Mouse (Mus musculus) left cerebral cortex, postnatal 36 days (tissue): ENCODE results near the gene Psma3. TPM values are rescaled to one million over a fixed set of nuclear protein-coding genes. Genes with fewer than 3 reads are reported as not detected.
"Not testable (repeated sequence)": the region's sequence is repeated elsewhere in the genome, so short reads cannot be mapped to it uniquely, and the experiment has no call there.

Experiments
- DNase-seq, 2 experiments: peaks; one replicate each; pipeline ENCODE4 v3.0.0; 2021 to 2022; ENCODE audit warnings: low spot score in 2 of 2, mixed read lengths in 1 of 2
- intact Hi-C: fragments of 180-260 bp; cut with DNase I; formaldehyde crosslinking; loops from one replicate; pipeline ENCODE4 v1.15.1; 2025
- total RNA-seq, 2 experiments: library from RNA; stranded (reverse); gene quantifications; 2 replicates each; pipeline ENCODE4 v1.2.3; 2021

The Psma3 gene
- total RNA-seq, 2 experiments from 2014 or later = 175 to 184 TPM

- DNase-seq = no peak
- intact Hi-C loops = no loop called here
Measured at GRCm38 (mm10) chr12:70999423-70999903, 25.0 kb downstream of the Psma3 start.

GRCm38 (mm10) chr12:71000344-71000743 lies 25.9 kb downstream of the Psma3 start:
- DNase-seq = no peak
- intact Hi-C loops = no loop called here

- DNase-seq = no peak
- intact Hi-C loops = no loop called here
Measured at GRCm38 (mm10) chr12:71001456-71001855, 27.0 kb downstream of the Psma3 start.

GRCm38 (mm10) chr12:71003760-71004426 lies 29.5 kb downstream of the Psma3 start:
- intact Hi-C loops = no loop called here
- no peak for DNase-seq

- intact Hi-C loops = no loop called here
- DNase-seq = no peak
Measured at GRCm38 (mm10) chr12:71006141-71006540, 31.7 kb downstream of the Psma3 start.

- intact Hi-C loops = no loop called here
- DNase-seq = no peak
Measured at GRCm38 (mm10) chr12:71006901-71007300, 32.5 kb downstream of the Psma3 start.

GRCm38 (mm10) chr12:71009769-71010168 lies 35.3 kb downstream of the Psma3 start:
- intact Hi-C loops = no loop called here

GRCm38 (mm10) chr12:71014845-71015362 lies 40.5 kb downstream of the Psma3 start:
- no peak for DNase-seq
- intact Hi-C loops = loop anchor here (2.0 to 5.0 kb wide), 3 partner anchors 34 to 122 kb away; partner anchors contain the start of genes 2700049A03Rik and Timm9

More at GRCm38 (mm10) chr12:71009769-71010168, 35.3 kb downstream of the Psma3 start:
- DNase-seq = no peak

GRCm38 (mm10) chr12:71015363-71016210 lies 41.2 kb downstream of the Psma3 start, which contains the start of gene Arid4a:
TSS of gene Arid4a (plus strand) at chr12:71015990.
- DNase-seq = peak; percentile 96 to 97
- intact Hi-C loops = loop anchor here (2.0 to 5.0 kb wide), 3 partner anchors 33 to 122 kb away; partner anchors contain the start of genes 2700049A03Rik and Timm9

- DNase-seq = no peak
- intact Hi-C loops = loop anchor here (5.0 kb wide), 2 partner anchors 49 to 121 kb away; partner anchors contain the start of genes 2700049A03Rik and Timm9
Measured at GRCm38 (mm10) chr12:71016211-71016502, 41.7 kb downstream of the Psma3 start.

- DNase-seq = peak; percentile 8 to 22
- intact Hi-C loops = loop anchor here (5.0 kb wide), 2 partner anchors 49 to 121 kb away; partner anchors contain the start of genes 2700049A03Rik and Timm9
Measured at GRCm38 (mm10) chr12:71016503-71017241, 42.3 kb downstream of the Psma3 start.

- no peak for DNase-seq
- intact Hi-C loops = loop anchor here (5.0 kb wide), 2 partner anchors 50 to 120 kb away; partner anchors contain the start of genes 2700049A03Rik and Timm9
Measured at GRCm38 (mm10) chr12:71017242-71017571, 42.8 kb downstream of the Psma3 start.

GRCm38 (mm10) chr12:71017827-71018226 lies 43.4 kb downstream of the Psma3 start:
- DNase-seq = no peak
- intact Hi-C loops = loop anchor here (5.0 kb wide), 2 partner anchors 51 to 119 kb away; partner anchors contain the start of genes 2700049A03Rik and Timm9

GRCm38 (mm10) chr12:71019211-71019610 lies 44.8 kb downstream of the Psma3 start:
- intact Hi-C loops = loop anchor here (5.0 kb wide), 2 partner anchors 52 to 118 kb away; partner anchors contain the start of genes 2700049A03Rik and Timm9
- DNase-seq = no peak

- DNase-seq = no peak
- intact Hi-C loops = no loop called here
Measured at GRCm38 (mm10) chr12:71024411-71024810, 50.0 kb downstream of the Psma3 start.

GRCm38 (mm10) chr12:71028265-71028664 lies 53.8 kb downstream of the Psma3 start:
- not testable (repeated sequence) for DNase-seq

GRCm38 (mm10) chr12:71030260-71030659 lies 55.8 kb downstream of the Psma3 start:
- intact Hi-C loops = no loop called here
- DNase-seq = no peak

More at GRCm38 (mm10) chr12:71028265-71028664, 53.8 kb downstream of the Psma3 start:
- intact Hi-C loops = not testable (repeated sequence)

GRCm38 (mm10) chr12:71030722-71031121 lies 56.3 kb downstream of the Psma3 start:
- DNase-seq = no peak
- intact Hi-C loops = no loop called here

GRCm38 (mm10) chr12:71035826-71036225 lies 61.4 kb downstream of the Psma3 start:
- DNase-seq = no peak
- intact Hi-C loops = no loop called here
